Mouse (Mus musculus) liver, adult 2 months (tissue): ENCODE measurements around the gene Arhgef3.

Experiments used
- CTCF ChIP-seq: fragments of 200-500 bp; IDR thresholded peaks from 2 replicates; pipeline ENCODE4 v1.5.1; 2011; ENCODE audit warnings: low read depth, low read length, control low read depth
- POLR2A ChIP-seq: fragments of 200-500 bp; IDR thresholded peaks from 2 replicates; pipeline ENCODE4 v1.6.1; 2011; ENCODE audit warnings: low read length, control low read depth; ENCODE audit not compliant: insufficient read depth; ENCODE audit errors: extremely low read depth

- peak; percentile 9; the same call in 1 of the 2 replicates for TF ChIP-seq CTCF
- TF ChIP-seq POLR2A = no peak
Observed at GRCm38 (mm10) chr14:27392660-27393059, 278.0 kb downstream of the Arhgef3 start.
